Mouse (Mus musculus): ENCODE results near the gene Gtf2i. TPM values are rescaled to one million over a fixed set of nuclear protein-coding genes. Genes with fewer than 3 reads are reported as not detected.
"Not testable (repeated sequence)": the region's sequence is repeated elsewhere in the genome, so short reads cannot be mapped to it uniquely, and the experiment has no call there.

The Gtf2i gene
- polyA plus RNA-seq, 1 experiment from 2014 or later = 150 TPM

- H3K9me3 ChIP-seq (ENCODE audit: control insufficient read depth, low read length); H3K4me1 ChIP-seq (ENCODE audit: control insufficient read depth, insufficient read depth, low read length); H3K4me2 ChIP-seq (ENCODE audit: low read length); H3K4me3 ChIP-seq (replicated peaks; ENCODE audit: low read depth, low read length); H3K27ac ChIP-seq (replicated peaks; ENCODE audit: low read depth, low read length); DNase-seq; H3K36me3 ChIP-seq (ENCODE audit: control insufficient read depth, insufficient read depth, low read length); ATAC-seq (ENCODE audit: low FRiP score, low TSS enrichment); H3K27me3 ChIP-seq (ENCODE audit: control insufficient read depth, insufficient read depth, low read length); H3K9ac ChIP-seq (replicated peaks; ENCODE audit: low read length): not testable (repeated sequence)
- WGBS = 78% methylated on average over 4 of the region's 4 CpGs
Measured at GRCm38 (mm10) chr5:134343530-134343929, 29.0 kb upstream of the Gtf2i start.

- no peak overlapping the region for H3K27ac ChIP-seq (replicated peaks; ENCODE audit: low read depth, low read length)
- WGBS = 86% methylated on average over 18 of the region's 18 CpGs
- ATAC-seq (ENCODE audit: low FRiP score, low TSS enrichment) (no peak), DNase-seq (no peak)
- H3K27me3 ChIP-seq (ENCODE audit: control insufficient read depth, insufficient read depth, low read length) = no peaks in the 10 kb centered on the region
- H3K9ac ChIP-seq (replicated peaks; ENCODE audit: low read length) = no peak overlapping the region
- no peak overlapping the region for H3K4me2 ChIP-seq (ENCODE audit: low read length)
- no peaks in the 10 kb centered on the region for H3K4me1 ChIP-seq (ENCODE audit: control insufficient read depth, insufficient read depth, low read length)
- no peak overlapping the region for H3K4me3 ChIP-seq (replicated peaks; ENCODE audit: low read depth, low read length)
- no peaks in the 10 kb centered on the region for H3K9me3 ChIP-seq (ENCODE audit: control insufficient read depth, low read length)
- H3K36me3 ChIP-seq (ENCODE audit: control insufficient read depth, insufficient read depth, low read length) = no peaks in the 10 kb centered on the region
Measured at GRCm38 (mm10) chr5:134342503-134343205, 28.1 kb upstream of the Gtf2i start.

GRCm38 (mm10) chr5:134341721-134342120 lies 27.2 kb upstream of the Gtf2i start:
- ATAC-seq (ENCODE audit: low FRiP score, low TSS enrichment) (no peak), DNase-seq (no peak)
- no peaks in the 10 kb centered on the region for H3K9me3 ChIP-seq (ENCODE audit: control insufficient read depth, low read length)
- H3K27ac ChIP-seq (replicated peaks; ENCODE audit: low read depth, low read length) = no peak overlapping the region
- WGBS = 89% methylated on average over 5 of the region's 5 CpGs
- no peak overlapping the region for H3K4me2 ChIP-seq (ENCODE audit: low read length)
- H3K9ac ChIP-seq (replicated peaks; ENCODE audit: low read length) = no peak overlapping the region
- no peaks in the 10 kb centered on the region for H3K27me3 ChIP-seq (ENCODE audit: control insufficient read depth, insufficient read depth, low read length)
- H3K36me3 ChIP-seq (ENCODE audit: control insufficient read depth, insufficient read depth, low read length) = no peaks in the 10 kb centered on the region
- H3K4me1 ChIP-seq (ENCODE audit: control insufficient read depth, insufficient read depth, low read length) = no peaks in the 10 kb centered on the region
- no peak overlapping the region for H3K4me3 ChIP-seq (replicated peaks; ENCODE audit: low read depth, low read length)

GRCm38 (mm10) chr5:134341321-134341720 lies 26.8 kb upstream of the Gtf2i start:
- no peak overlapping the region for H3K9ac ChIP-seq (replicated peaks; ENCODE audit: low read length)
- H3K27ac ChIP-seq (replicated peaks; ENCODE audit: low read depth, low read length) = no peak overlapping the region
- H3K27me3 ChIP-seq (ENCODE audit: control insufficient read depth, insufficient read depth, low read length) = no peaks in the 10 kb centered on the region
- DNase-seq (peak; percentile 74), ATAC-seq (ENCODE audit: low FRiP score, low TSS enrichment) (no peak)
- H3K4me2 ChIP-seq (ENCODE audit: low read length) = no peak overlapping the region
- H3K4me3 ChIP-seq (replicated peaks; ENCODE audit: low read depth, low read length) = no peak overlapping the region
- H3K4me1 ChIP-seq (ENCODE audit: control insufficient read depth, insufficient read depth, low read length) = no peaks in the 10 kb centered on the region
- H3K36me3 ChIP-seq (ENCODE audit: control insufficient read depth, insufficient read depth, low read length) = no peaks in the 10 kb centered on the region
- no peaks in the 10 kb centered on the region for H3K9me3 ChIP-seq (ENCODE audit: control insufficient read depth, low read length)
- 68% methylated on average over 10 of the region's 10 CpGs for WGBS

GRCm38 (mm10) chr5:134340101-134340522 lies 25.6 kb upstream of the Gtf2i start:
- Histone ChIP-seq H3K27ac (replicated peaks; ENCODE audit: low read depth, low read length) (no peak overlapping the region), H3K9ac (replicated peaks; ENCODE audit: low read length) (no peak overlapping the region), H3K36me3 (ENCODE audit: control insufficient read depth, insufficient read depth, low read length) (no peaks in the 10 kb centered on the region), H3K4me3 (replicated peaks; ENCODE audit: low read depth, low read length) (no peak overlapping the region), H3K4me2 (ENCODE audit: low read length) (no peak overlapping the region), H3K4me1 (ENCODE audit: control insufficient read depth, insufficient read depth, low read length) (no peaks in the 10 kb centered on the region), H3K27me3 (ENCODE audit: control insufficient read depth, insufficient read depth, low read length) (no peaks in the 10 kb centered on the region), H3K9me3 (ENCODE audit: control insufficient read depth, low read length) (no peaks in the 10 kb centered on the region)
- DNase-seq = no peak
- ATAC-seq (ENCODE audit: low FRiP score, low TSS enrichment) = no peak
- WGBS = 24% methylated on average over 6 of the region's 6 CpGs

GRCm38 (mm10) chr5:134337012-134337411 lies 22.5 kb upstream of the Gtf2i start:
- H3K36me3 ChIP-seq (ENCODE audit: control insufficient read depth, insufficient read depth, low read length); DNase-seq; H3K4me3 ChIP-seq (replicated peaks; ENCODE audit: low read depth, low read length); H3K27ac ChIP-seq (replicated peaks; ENCODE audit: low read depth, low read length); H3K9ac ChIP-seq (replicated peaks; ENCODE audit: low read length); H3K27me3 ChIP-seq (ENCODE audit: control insufficient read depth, insufficient read depth, low read length); H3K9me3 ChIP-seq (ENCODE audit: control insufficient read depth, low read length); H3K4me2 ChIP-seq (ENCODE audit: low read length); ATAC-seq (ENCODE audit: low FRiP score, low TSS enrichment); H3K4me1 ChIP-seq (ENCODE audit: control insufficient read depth, insufficient read depth, low read length): not testable (repeated sequence)
- WGBS = 74% methylated on average over 2 of the region's 2 CpGs

- H3K27me3 ChIP-seq (ENCODE audit: control insufficient read depth, insufficient read depth, low read length) = no peaks in the 10 kb centered on the region
- H3K9me3 ChIP-seq (ENCODE audit: control insufficient read depth, low read length) = no peaks in the 10 kb centered on the region
- H3K27ac ChIP-seq (replicated peaks; ENCODE audit: low read depth, low read length) = no peak overlapping the region
- WGBS = 26% methylated on average over 8 of the region's 8 CpGs
- no peaks in the 10 kb centered on the region for H3K4me1 ChIP-seq (ENCODE audit: control insufficient read depth, insufficient read depth, low read length)
- H3K4me3 ChIP-seq (replicated peaks; ENCODE audit: low read depth, low read length) = no peak overlapping the region
- no peak overlapping the region for H3K4me2 ChIP-seq (ENCODE audit: low read length)
- DNase-seq (no peak), ATAC-seq (ENCODE audit: low FRiP score, low TSS enrichment) (no peak)
- H3K36me3 ChIP-seq (ENCODE audit: control insufficient read depth, insufficient read depth, low read length) = no peaks in the 10 kb centered on the region
- H3K9ac ChIP-seq (replicated peaks; ENCODE audit: low read length) = no peak overlapping the region
Measured at GRCm38 (mm10) chr5:134332743-134333142, 18.2 kb upstream of the Gtf2i start.

GRCm38 (mm10) chr5:134330082-134330481 lies 15.5 kb upstream of the Gtf2i start:
- H3K9me3 ChIP-seq (ENCODE audit: control insufficient read depth, low read length) = no peaks in the 10 kb centered on the region
- H3K27me3 ChIP-seq (ENCODE audit: control insufficient read depth, insufficient read depth, low read length) = no peaks in the 10 kb centered on the region
- no peaks in the 10 kb centered on the region for H3K4me1 ChIP-seq (ENCODE audit: control insufficient read depth, insufficient read depth, low read length)
- WGBS = 90% methylated on average over 2 of the region's 2 CpGs
- no peak overlapping the region for H3K9ac ChIP-seq (replicated peaks; ENCODE audit: low read length)
- no peak overlapping the region for H3K4me2 ChIP-seq (ENCODE audit: low read length)
- no peak for DNase-seq
- no peaks in the 10 kb centered on the region for H3K36me3 ChIP-seq (ENCODE audit: control insufficient read depth, insufficient read depth, low read length)
- no peak overlapping the region for H3K4me3 ChIP-seq (replicated peaks; ENCODE audit: low read depth, low read length)
- no peak for ATAC-seq (ENCODE audit: low FRiP score, low TSS enrichment)
- no peak overlapping the region for H3K27ac ChIP-seq (replicated peaks; ENCODE audit: low read depth, low read length)

GRCm38 (mm10) chr5:134329311-134329710 lies 14.8 kb upstream of the Gtf2i start:
- Histone ChIP-seq H3K4me2 (ENCODE audit: low read length) (no peak overlapping the region), H3K36me3 (ENCODE audit: control insufficient read depth, insufficient read depth, low read length) (no peaks in the 10 kb centered on the region), H3K27ac (replicated peaks; ENCODE audit: low read depth, low read length) (no peak overlapping the region), H3K4me1 (ENCODE audit: control insufficient read depth, insufficient read depth, low read length) (no peaks in the 10 kb centered on the region), H3K4me3 (replicated peaks; ENCODE audit: low read depth, low read length) (no peak overlapping the region), H3K27me3 (ENCODE audit: control insufficient read depth, insufficient read depth, low read length) (no peaks in the 10 kb centered on the region), H3K9ac (replicated peaks; ENCODE audit: low read length) (no peak overlapping the region), H3K9me3 (ENCODE audit: control insufficient read depth, low read length) (no peaks in the 10 kb centered on the region)
- DNase-seq (no peak), ATAC-seq (ENCODE audit: low FRiP score, low TSS enrichment) (no peak)
- WGBS = 25% methylated on average over 4 of the region's 4 CpGs
